Mouse (Mus musculus) MEL (cell line): ENCODE data around the gene Ascc2.

ENCODE experiments used
- CTCF ChIP-seq, 3 experiments: IDR thresholded peaks in 2 of 3; conservative IDR thresholded peaks in 1 of 3; 2 replicates each; pipeline ENCODE4 v1.5.1; 2011 to 2012; ENCODE audit warnings: low read length in 3 of 3, low read depth in 2 of 3, mild to moderate bottlenecking in 2 of 3, improper control_type of control experiment in 1 of 3, inconsistent platforms in 1 of 3, mixed read lengths in 1 of 3, moderate library complexity in 1 of 3; ENCODE audit not compliant: control insufficient read depth in 1 of 3, insufficient read depth in 1 of 3, poor library complexity in 1 of 3, severe bottlenecking in 1 of 3
- RCOR1 ChIP-seq: IDR thresholded peaks from 2 replicates; pipeline ENCODE4 v1.6.1; 2012; ENCODE audit warnings: low read depth, mild to moderate bottlenecking, inconsistent platforms, low read length, improper control_type of control experiment

- TF ChIP-seq CTCF (IDR thresholded peaks at IDR 0.05 in 2 of 3, conservative IDR thresholded peaks at IDR 0.05 in 1 of 3; ENCODE audit: control insufficient read depth in 1 of 3, insufficient read depth in 1 of 3, low read depth in 2 of 3, low read length in 3 of 3, poor library complexity in 1 of 3, severe bottlenecking in 1 of 3) (no peak), RCOR1 (no peak)
Measured at GRCm38 (mm10) chr11:4716530-4717236, 79.1 kb downstream of the Ascc2 start.
